Mouse (Mus musculus): ENCODE results near the gene Pdk2.

Gene Pdk2

DNA sequence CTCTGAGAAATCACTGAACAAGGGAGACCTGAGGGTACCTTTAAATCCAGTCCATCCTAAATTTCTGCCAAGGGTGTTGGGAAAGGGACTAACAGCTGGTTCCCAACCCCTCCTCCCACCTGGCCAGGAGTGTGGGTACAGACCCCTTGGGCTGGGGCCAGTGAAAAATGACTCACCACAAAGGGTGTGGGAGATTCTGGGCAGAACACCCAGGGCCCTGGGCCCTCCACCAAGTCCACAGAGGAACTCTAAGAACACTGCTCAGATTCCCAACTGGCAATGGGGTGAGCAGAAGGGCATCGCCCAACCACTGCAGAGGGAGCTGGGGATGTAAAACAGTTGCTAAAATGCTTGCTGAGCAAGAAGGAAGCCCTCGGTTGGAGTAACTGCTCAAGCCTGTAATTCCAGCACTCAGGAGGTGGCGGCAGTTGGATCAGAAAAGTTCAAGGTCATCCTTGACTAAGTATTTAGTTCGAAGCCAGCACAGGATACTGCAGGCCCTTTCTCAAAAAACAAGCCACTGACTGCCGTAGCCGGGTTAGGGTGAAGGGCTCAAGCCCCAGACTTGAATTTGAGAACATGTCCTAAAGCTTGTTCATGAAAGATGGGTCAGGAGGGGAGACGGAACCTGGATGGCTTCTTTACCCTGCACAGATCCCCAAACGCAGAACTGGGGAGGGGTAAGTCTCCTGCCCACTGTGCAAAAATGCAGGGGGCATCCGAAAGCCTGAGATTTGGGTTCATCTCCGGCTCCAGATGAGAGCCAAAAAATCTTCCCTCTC lies 52.2 kb downstream of the Pdk2 start:
- DNase-seq (ENCODE audit: low read depth in 1 of 2, low spot score in 2 of 2), result no peak

GRCm38 (mm10) chr11:94987851-94988250 lies 53.3 kb downstream of the Pdk2 start:
- DNase-seq (ENCODE audit: low read depth in 1 of 2, low spot score in 2 of 2), result no peak

- DNase-seq (ENCODE audit: low read depth in 1 of 2, low spot score in 2 of 2), result no peak
These were observed 53.8 kb downstream of the Pdk2 start for GRCm38 (mm10) chr11:94987341-94987740.

DNA sequence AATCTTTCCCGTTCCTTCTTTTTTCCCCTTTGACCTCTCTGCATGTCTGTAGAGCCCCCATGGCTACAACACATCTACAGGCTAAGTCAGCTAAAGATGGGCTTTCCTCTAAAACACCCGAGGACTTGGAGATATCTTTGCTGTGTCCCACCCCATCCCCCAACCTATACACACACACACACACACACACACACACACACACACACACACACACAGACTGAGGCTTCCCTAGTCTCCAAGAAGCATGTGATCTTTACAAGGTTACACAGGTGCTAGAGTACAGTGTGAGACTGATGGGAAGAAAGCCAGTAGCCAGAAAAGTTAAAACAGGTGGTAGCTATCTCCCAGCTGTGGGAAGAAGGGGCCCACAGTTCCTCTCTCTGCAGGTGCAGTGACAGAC lies 54.7 kb downstream of the Pdk2 start:
- no peak for DNase-seq (ENCODE audit: low read depth in 1 of 2, low spot score in 2 of 2)

GRCm38 (mm10) chr11:94985822-94986221 lies 55.3 kb downstream of the Pdk2 start:
- no peak for DNase-seq (ENCODE audit: low read depth in 1 of 2, low spot score in 2 of 2)

- DNase-seq (ENCODE audit: low read depth in 1 of 2, low spot score in 2 of 2), result no peak
These were observed 56.0 kb downstream of the Pdk2 start for GRCm38 (mm10) chr11:94985140-94985539.

- DNase-seq (ENCODE audit: low read depth in 1 of 2, low spot score in 2 of 2), result no peak
These were observed 61.5 kb downstream of the Pdk2 start for GRCm38 (mm10) chr11:94979462-94980179.

- peak; percentile 89 to 93 for DNase-seq (ENCODE audit: low read depth in 1 of 2, low spot score in 2 of 2)
These were observed 62.2 kb downstream of the Pdk2 start for GRCm38 (mm10) chr11:94978947-94979346.

DNA sequence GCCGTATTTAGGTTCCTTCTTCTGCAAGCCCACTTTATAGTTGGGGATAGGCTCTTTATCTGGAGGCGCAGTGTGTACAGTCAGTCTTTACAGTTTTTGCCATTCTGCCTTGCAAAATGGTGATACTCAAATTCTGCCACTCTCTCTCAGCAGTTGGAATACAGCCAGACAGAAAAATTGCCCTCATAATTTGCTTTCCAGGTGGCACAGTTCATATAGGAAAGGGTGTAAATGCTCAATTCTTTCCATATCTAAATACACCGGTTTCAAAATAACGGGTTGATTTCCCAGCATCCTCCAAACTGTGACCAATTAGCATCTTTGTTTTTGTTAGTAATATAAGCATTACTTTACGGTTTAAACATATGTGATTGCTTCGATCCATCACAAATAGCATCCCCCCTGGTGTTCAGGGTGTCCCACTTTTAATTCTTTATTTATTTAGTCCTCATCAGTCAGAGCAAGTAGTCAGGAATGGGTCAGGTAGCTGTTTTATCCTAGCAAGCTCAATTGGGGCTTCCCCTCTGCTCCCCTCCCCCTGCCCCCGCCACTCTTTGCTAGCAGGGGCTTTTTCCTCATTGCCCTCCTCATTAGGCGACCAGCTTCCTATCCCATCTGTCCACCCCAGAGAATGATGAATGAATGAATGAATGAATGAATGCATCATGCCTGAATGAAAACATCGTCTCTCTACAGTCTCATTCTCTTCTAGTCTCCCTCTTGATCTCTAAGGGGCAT lies 62.8 kb downstream of the Pdk2 start:
- DNase-seq (ENCODE audit: low read depth in 1 of 2, low spot score in 2 of 2), result no peak

Data from monocyte, adult 2 months (primary cell).